Mouse (Mus musculus) embryo, embryonic 11 days (tissue): ENCODE results near the gene Tpm3.
"Not testable (repeated sequence)": the region's sequence is repeated elsewhere in the genome, so short reads cannot be mapped to it uniquely, and the experiment has no call there.

Source experiments
- DNase-seq: peaks from one replicate; pipeline ENCODE4 v3.0.0-alpha.2; 2015

The Tpm3 gene

DNA sequence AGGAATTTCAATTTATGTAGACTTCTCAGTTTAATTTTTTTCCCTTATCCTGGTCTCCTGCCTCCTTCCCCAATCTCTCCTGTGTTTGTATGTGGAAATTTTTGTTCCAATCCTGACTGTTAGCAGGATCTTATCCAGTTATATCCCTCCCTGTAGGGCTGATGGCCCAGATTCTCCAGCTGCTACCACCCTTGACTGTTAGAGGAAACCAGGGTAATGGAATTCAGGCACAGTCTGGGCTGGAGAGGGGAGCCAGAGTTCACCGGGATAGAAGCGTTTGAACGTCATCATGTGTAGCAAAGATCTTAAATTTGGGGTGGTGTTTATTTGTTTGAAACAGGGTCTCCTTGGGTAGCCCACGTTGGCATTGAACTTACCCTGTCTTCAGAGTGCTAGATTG, 12.3 kb downstream of the Tpm3 start:
- DNase-seq = no peak

DNA sequence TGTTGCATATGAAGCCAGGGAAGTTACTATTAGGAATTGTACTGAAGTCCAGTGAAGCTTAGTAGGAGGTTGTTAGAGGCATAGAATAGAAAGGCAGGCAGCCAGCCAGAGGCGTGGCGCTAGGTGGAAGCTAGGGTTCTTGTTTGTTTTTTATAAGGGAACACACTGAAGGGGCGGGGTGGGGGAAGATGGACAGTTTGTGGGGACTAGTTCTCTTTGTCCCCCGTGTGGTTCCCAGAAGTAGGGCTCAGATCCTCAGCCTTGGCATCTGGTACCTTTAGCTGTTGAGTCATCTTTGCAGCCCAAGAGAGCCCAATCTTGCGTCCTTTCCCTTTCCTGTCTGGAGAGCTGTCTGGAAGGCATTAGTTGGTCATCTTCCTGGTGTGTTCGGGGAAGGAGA, 12.8 kb downstream of the Tpm3 start:
- no peak for DNase-seq

GRCm38 (mm10) chr3:90086068-90086467, 13.6 kb downstream of the Tpm3 start:
- no peak for DNase-seq

DNA sequence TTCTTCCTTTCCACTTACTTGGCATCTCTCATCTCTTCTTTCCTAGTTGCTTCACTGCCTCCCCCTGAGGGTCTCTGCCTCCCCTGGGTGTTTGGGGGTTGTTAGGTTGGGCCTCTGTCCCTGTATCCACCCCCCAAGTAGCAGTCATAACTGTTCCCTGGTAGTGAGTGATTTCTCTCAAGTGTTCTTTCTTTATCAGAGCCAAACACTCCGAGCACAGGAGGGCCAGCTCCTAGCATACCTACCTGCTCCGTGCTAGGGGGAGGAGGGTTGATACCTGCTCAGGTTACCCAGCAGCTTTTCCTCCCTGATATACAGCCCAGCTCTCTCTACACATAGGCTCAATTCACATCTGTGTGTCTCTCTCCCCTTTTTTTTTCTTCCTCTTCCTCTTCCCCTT, 16.2 kb downstream of the Tpm3 start:
- DNase-seq = no peak

DNA sequence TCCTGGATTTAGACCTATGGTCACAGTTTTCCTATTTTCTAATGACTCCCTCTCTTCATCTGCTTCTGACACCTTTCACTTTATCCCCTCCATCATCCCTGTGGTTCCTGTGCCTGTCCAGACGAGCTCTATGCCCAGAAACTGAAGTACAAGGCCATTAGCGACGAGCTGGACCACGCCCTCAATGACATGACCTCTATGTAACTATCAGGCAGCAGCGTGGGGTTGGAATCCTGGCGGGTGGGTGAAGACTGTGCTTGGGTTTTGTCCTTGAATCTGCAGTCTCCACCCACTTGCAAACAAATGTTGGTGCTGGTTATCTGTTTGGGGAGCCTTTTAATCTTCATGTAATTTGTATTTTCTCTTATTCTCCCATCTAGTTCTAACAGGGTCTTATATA, 18.4 kb downstream of the Tpm3 start:
- no peak for DNase-seq

- DNase-seq = no peak
These were observed 22.0 kb downstream of the Tpm3 start for GRCm38 (mm10) chr3:90094453-90094852.

DNA sequence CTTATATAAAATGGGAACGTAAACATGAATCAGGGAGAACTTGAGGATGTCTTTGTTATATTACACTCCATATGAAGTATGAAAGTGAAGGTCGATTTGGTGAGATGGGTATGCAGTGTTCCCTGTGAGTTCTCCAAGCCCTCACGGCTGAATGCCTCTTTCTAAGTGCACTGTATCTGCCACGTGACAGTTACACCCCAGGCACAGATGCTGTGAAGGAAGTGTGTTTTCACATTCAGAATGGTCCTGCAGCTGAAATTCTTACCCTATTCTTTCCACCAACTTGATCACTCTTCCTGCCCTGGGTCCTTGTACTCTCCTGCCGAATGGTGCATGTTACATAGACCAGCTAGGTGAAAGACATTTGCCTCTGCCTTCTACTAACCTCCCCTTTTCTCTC, 25.5 kb downstream of the Tpm3 start:
- no peak for DNase-seq

- DNase-seq = no peak
These were observed 28.6 kb downstream of the Tpm3 start for GRCm38 (mm10) chr3:90101010-90101409.

GRCm38 (mm10) chr3:90101673-90102072, 29.2 kb downstream of the Tpm3 start:
- no peak for DNase-seq

GRCm38 (mm10) chr3:90102239-90102638, 29.8 kb downstream of the Tpm3 start:
- no peak for DNase-seq

- DNase-seq = no peak
These were observed 30.7 kb downstream of the Tpm3 start for GRCm38 (mm10) chr3:90103176-90103575.

DNA sequence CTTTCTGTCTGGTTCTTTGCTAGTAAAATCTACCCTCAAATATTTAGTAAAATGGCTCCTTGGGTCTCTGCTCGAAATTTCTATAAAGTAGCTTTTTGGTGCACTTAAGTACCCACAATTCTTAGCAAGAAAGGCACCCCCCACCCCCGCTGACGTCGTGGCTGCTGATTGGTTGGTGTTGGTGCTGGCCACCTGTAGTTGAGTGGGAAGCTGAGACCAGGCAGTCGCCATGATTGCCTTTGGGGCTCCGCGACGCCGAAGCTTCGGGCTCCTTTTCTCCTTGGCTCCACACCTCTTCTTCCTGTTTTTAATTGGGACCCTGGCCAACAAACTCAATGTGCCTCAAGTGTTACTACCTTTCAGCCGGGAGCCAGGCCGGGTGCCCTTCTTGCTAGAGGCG, 31.5 kb downstream of the Tpm3 start, which contains the start of gene Nup210l:
TSS of gene Nup210l (plus strand) at position 195 of the 400 bp plus-strand sequence.
- DNase-seq = no peak

DNA sequence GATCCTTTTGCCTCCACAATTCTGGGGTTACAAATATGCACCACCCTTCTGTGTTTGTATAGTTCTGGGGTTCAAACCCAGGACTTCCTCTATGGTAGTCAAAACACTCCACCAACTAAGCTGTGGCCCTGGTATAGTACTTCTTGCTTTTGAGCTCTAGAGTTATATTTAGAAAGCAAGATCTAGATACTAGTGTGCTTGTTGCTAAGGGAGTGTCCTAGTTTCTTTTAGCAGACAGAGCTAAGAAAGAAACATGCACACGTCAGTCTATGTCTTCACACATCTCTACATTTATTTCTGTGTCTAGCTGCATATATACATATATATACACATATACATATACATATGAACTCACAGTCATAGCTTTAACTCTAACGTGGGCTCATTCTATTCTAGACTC, 39.3 kb downstream of the Tpm3 start:
- DNase-seq = no peak

GRCm38 (mm10) chr3:90114342-90114741, 41.9 kb downstream of the Tpm3 start:
- DNase-seq = no peak

DNA sequence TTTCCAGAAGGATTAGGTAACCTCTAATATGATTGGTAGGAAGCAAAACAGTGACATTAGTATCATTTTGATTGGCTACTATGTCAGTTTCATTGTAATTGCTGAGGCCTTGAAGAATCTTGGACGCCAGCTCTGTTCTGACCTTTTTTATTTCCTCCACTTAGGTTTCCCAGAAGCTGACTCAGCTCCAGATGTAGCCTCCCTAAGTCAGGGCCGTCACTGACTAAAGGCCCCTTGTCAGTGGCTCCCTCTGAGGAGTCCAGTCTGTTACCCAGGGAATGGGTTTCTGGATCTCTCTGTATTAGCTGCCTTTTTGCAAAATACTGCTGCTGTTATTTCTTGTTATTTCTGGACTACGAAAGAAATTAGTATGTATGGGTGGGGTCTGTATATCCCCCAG, 43.1 kb downstream of the Tpm3 start:
- DNase-seq = no peak

GRCm38 (mm10) chr3:90118132-90118790, 45.8 kb downstream of the Tpm3 start:
- DNase-seq = no peak

- not testable (repeated sequence) for DNase-seq
These were observed 49.6 kb downstream of the Tpm3 start for GRCm38 (mm10) chr3:90122036-90122435.

DNA sequence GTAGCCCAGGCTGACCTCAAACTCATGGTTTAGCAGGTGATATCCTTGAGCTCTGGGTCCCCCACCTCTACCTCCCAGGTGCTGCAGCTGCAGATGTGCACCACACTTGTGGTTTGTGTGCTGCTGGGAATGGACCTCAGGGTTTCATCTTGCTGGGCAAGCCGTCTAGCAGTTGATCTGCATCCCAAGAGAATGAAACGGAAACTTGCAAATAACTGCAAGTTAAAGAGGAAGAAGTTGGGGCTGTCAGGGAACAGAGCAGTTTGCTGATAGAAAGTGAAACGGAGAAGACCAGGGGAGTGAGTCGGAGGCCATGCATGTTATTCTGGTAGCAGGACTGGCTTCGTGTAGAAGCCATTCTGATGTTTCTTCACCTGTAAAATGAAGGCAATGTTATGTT, 53.3 kb downstream of the Tpm3 start:
- no peak for DNase-seq

DNA sequence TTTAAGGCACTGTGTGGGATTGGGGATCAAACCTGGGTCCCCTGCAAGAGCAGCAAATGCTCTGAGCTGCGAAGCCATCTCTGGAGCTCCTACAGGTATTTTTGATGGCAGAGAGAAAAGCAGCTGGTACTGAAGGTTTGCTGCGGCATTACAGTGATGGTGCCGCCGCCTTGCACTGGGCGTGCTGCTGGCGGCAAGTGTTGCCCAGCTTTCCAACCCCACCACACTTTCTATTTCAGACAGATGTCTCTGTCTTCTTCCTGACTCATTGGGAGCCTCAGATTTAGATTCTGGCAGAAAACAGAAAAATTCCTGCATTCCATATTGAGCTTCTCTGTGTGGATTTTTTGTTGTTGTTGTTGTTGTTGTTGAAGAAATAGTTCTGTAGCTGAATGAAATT, 55.4 kb downstream of the Tpm3 start:
- no peak for DNase-seq

DNA sequence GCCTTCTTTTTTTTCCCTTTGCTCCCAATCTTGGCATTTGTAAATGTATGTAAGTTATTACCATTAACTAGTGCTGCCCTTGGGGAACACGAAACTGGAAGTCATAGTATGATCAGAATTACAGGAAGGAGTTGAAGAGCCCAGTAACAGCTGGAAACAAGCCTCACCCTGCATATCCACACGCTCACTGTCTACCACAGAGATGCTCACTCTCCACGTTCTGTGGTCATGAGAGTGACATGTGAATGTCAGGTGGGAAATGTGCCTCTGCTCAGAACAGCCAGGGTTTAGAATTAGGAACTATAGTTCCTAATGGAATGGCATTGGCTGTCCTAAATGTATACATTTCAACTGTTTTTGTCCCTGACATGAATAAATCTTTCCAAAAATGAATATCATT, 60.3 kb downstream of the Tpm3 start:
- no peak for DNase-seq

DNA sequence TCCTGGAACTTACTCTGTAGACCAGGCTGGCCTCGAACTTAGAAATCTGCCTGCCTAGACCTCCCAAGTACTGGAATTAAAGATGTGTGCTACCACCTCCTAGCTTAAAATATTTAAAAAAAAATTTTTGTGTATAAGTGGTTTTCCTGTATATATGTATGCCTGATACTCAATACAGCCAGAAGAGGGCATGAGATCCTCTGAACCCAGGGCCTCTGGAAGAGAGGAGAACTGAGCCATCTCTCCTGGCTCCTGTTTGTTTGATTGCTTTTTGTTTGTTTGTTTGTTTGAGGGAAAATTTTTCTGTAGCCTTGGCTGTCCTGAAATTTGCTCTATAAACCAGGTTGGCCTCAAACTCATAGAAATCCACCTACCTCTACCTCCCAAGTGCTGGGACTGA, 60.9 kb downstream of the Tpm3 start:
- no peak for DNase-seq

DNA sequence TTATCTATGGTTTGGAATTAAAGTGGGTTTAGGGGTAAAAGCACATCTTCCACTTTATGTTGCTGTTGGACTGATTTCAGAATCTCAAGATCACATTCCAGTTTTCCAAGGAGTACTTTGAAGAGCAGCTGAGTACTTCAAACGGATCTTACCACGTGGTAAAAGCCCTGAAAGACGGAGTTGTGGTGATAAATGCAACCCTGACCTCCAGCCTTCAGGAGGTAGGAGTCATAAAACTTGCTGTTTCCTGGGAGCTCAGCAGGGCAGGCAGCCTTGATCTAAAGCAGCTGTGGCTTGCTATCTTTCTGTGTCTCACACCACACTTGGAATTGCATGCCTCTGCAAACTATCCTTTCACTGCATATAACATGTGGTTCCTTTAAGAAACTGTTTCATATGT, 62.0 kb downstream of the Tpm3 start:
- peak; percentile 42 for DNase-seq

GRCm38 (mm10) chr3:90134993-90135392, 62.5 kb downstream of the Tpm3 start:
- no peak for DNase-seq

GRCm38 (mm10) chr3:90136660-90137059, 64.2 kb downstream of the Tpm3 start:
- DNase-seq = peak; percentile 38

- DNase-seq = no peak
These were observed 65.2 kb downstream of the Tpm3 start for GRCm38 (mm10) chr3:90137606-90138005.

- DNase-seq = no peak
These were observed 67.5 kb downstream of the Tpm3 start for GRCm38 (mm10) chr3:90139962-90140361.
